In the genomic region with DNA sequence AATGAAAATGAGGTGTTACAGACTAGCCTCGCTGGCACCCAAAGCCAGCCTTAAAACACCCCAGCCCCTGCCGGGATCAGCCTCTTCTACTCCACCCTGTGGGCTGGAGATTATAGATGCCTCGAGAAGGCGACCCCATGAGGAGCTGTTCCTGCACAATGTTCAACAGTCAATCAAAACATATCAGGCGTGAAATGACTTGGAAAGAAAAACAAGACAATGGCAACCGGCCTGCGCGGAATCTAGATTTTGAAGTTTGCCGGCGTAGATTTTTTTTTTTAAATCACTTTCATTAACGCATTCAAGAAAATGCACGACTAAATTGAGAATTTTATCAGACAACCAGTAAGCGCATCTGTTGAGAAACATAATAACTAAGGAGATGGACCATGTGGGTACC, we compare ENCODE assay signal across 27 mouse cellular contexts.
A peak's percentile ranks its signal among the peaks of the same experiment; 100 is the strongest.
DNase-seq lines count a peak whose midpoint lies in the region; ATAC-seq lines count a peak whose summit lies in the region.
"Had no signal": no experiment of that assay in that cellular context is flagged by ENCODE, and none has a peak within 500 bp of the region (broad histone marks: within the 10 kb centered on the region; RNA-seq: fewer than 3 reads in every experiment).

No protein-coding gene starts in this region.

- intact Hi-C loops in left cerebral cortex, postnatal 4 days (cut with DNase I): no loop called here
- intact Hi-C loops in left cerebral cortex, postnatal 36 days (cut with DNase I): no loop called here

- no peaks in the 10 kb centered on the region for H3K27me3 ChIP-seq in forebrain, embryonic 11.5 days (ENCODE audit: control insufficient read depth, insufficient read depth, low read length)
- no peaks in the 10 kb centered on the region for H3K27me3 ChIP-seq in forebrain, embryonic 12.5 days
- peaks cover 3% of the 10 kb centered on the region; the same call in 1 of the 2 replicates for H3K27me3 ChIP-seq in hindbrain, embryonic 12.5 days
- H3K27me3 ChIP-seq in midbrain, embryonic 13.5 days: no peaks in the 10 kb centered on the region

- DNase-seq in forebrain, embryonic 11.5 days (ENCODE audit: low spot score): no peak
- peak; percentile 47 for DNase-seq in left cerebral cortex, postnatal 4 days
- DNase-seq in left cerebral cortex, postnatal 36 days (ENCODE audit: low spot score in 2 of 2): no peak
- DNase-seq in layer of hippocampus, postnatal 36 days: no peak
- DNase-seq in urinary bladder, adult 2 months (ENCODE audit: low spot score): no peak
- DNase-seq: adrenal gland, postnatal 25 days; cerebellum, adult 8-10 months; embryo, embryonic 11 days; heart, adult 2 months; heart, postnatal 4 days; kidney, adult 18-20 months; kidney, postnatal 25 days; liver; lung, adult 2 months; lung, postnatal 10 days; thymus, postnatal 4 days had no signal

- H3K4me1 ChIP-seq in forebrain, embryonic 11.5 days (replicated peaks; ENCODE audit: control insufficient read depth, insufficient read depth, low read length): peaks cover 17% of the 10 kb centered on the region; the same call in 1 of the 2 replicates
- peaks cover 51% of the 10 kb centered on the region for H3K4me1 ChIP-seq in forebrain, embryonic 12.5 days
- H3K4me1 ChIP-seq in hindbrain, embryonic 12.5 days: peaks cover 36% of the 10 kb centered on the region
- H3K4me1 ChIP-seq in midbrain, embryonic 13.5 days (replicated peaks): peaks cover 57% of the 10 kb centered on the region
- H3K4me1 ChIP-seq: embryonic facial prominence, embryonic 12.5 days; kidney, embryonic 15.5 days had no signal

- H3K9me3 ChIP-seq in forebrain, embryonic 11.5 days (ENCODE audit: control insufficient read depth, low read length): no peaks in the 10 kb centered on the region
- no peaks in the 10 kb centered on the region for H3K9me3 ChIP-seq in forebrain, embryonic 12.5 days
- no peaks in the 10 kb centered on the region for H3K9me3 ChIP-seq in hindbrain, embryonic 12.5 days (replicated peaks)
- no peaks in the 10 kb centered on the region for H3K9me3 ChIP-seq in midbrain, embryonic 13.5 days
- H3K9me3 ChIP-seq: embryonic facial prominence, embryonic 12.5 days; heart, embryonic 12.5 days; kidney, embryonic 15.5 days had no signal

- ATAC-seq in forebrain, embryonic 11.5 days (replicated peaks; ENCODE audit: low FRiP score): peak; percentile 46; the same call in 1 of the 2 replicates
- ATAC-seq in forebrain, embryonic 12.5 days (ENCODE audit: low FRiP score): no peak
- ATAC-seq in hindbrain, embryonic 12.5 days (ENCODE audit: low FRiP score): no peak
- ATAC-seq in midbrain, embryonic 13.5 days: no peak
- ATAC-seq: CD4-positive, CD25-positive, alpha-beta regulatory T cell, adult 4 months; inflammation-experienced regulatory T-cells, adult 6 months had no signal

- no peak overlapping the region for H3K4me2 ChIP-seq in forebrain, embryonic 11.5 days (ENCODE audit: low read depth, low read length, severe bottlenecking)
- H3K4me2 ChIP-seq in forebrain, embryonic 12.5 days: no peak overlapping the region
- H3K4me2 ChIP-seq in hindbrain, embryonic 12.5 days (replicated peaks): no peak overlapping the region
- H3K4me2 ChIP-seq in midbrain, embryonic 13.5 days (replicated peaks): no peak overlapping the region
- H3K4me2 ChIP-seq: embryonic facial prominence, embryonic 12.5 days; heart, embryonic 12.5 days; kidney, embryonic 15.5 days had no signal

- WGBS in forebrain, embryonic 11.5 days: 30% methylated on average over 13 of the region's 13 CpGs
- WGBS in forebrain, embryonic 12.5 days: 24% methylated on average over 13 of the region's 13 CpGs
- WGBS in hindbrain, embryonic 12.5 days: 31% methylated on average over 13 of the region's 13 CpGs
- 13% methylated on average over 13 of the region's 13 CpGs for WGBS in midbrain, embryonic 13.5 days

- H3K36me3 ChIP-seq in forebrain, embryonic 11.5 days (ENCODE audit: control insufficient read depth, insufficient read depth, low read length): no peaks in the 10 kb centered on the region
- no peaks in the 10 kb centered on the region for H3K36me3 ChIP-seq in forebrain, embryonic 12.5 days (replicated peaks)
- no peaks in the 10 kb centered on the region for H3K36me3 ChIP-seq in hindbrain, embryonic 12.5 days
- H3K36me3 ChIP-seq in midbrain, embryonic 13.5 days: no peaks in the 10 kb centered on the region
- H3K36me3 ChIP-seq: embryonic facial prominence, embryonic 12.5 days; heart, embryonic 12.5 days; kidney, embryonic 15.5 days had no signal

- no peak overlapping the region for H3K27ac ChIP-seq in forebrain, embryonic 11.5 days (ENCODE audit: low read depth, low read length)
- no peak overlapping the region for H3K27ac ChIP-seq in forebrain, embryonic 12.5 days
- peak overlapping the region; percentile 66; the same call in 1 of the 2 replicates for H3K27ac ChIP-seq in hindbrain, embryonic 12.5 days
- H3K27ac ChIP-seq in midbrain, embryonic 13.5 days: 0 out of 2 replicates have a peak overlapping the region, but pooled peaks have one; percentile 72
- H3K27ac ChIP-seq: embryonic facial prominence, embryonic 12.5 days; heart, adult 2 months; kidney, embryonic 15.5 days; layer of hippocampus, adult 2 months; liver, embryonic 14.5 days; macrophage had no signal

- H3K4me3 ChIP-seq in forebrain, embryonic 11.5 days (ENCODE audit: low read depth, low read length): no peak overlapping the region
- no peak overlapping the region for H3K4me3 ChIP-seq in forebrain, embryonic 12.5 days (replicated peaks)
- H3K4me3 ChIP-seq in hindbrain, embryonic 12.5 days: no peak overlapping the region
- H3K4me3 ChIP-seq in midbrain, embryonic 13.5 days (replicated peaks): no peak overlapping the region
- H3K4me3 ChIP-seq: embryonic facial prominence, embryonic 12.5 days; heart, adult 2 months; heart, embryonic 12.5 days; kidney, embryonic 15.5 days; layer of hippocampus, adult 2 months had no signal

- no peak overlapping the region for H3K9ac ChIP-seq in forebrain, embryonic 11.5 days (ENCODE audit: low read length)
- H3K9ac ChIP-seq in forebrain, embryonic 12.5 days: no peak overlapping the region
- no peak overlapping the region for H3K9ac ChIP-seq in hindbrain, embryonic 12.5 days
- H3K9ac ChIP-seq in midbrain, embryonic 13.5 days (replicated peaks): no peak overlapping the region
- H3K9ac ChIP-seq: embryonic facial prominence, embryonic 12.5 days; heart, embryonic 12.5 days; kidney, embryonic 15.5 days; liver, embryonic 14.5 days had no signal

Comparison
In these comparisons a context has a peak if more than half of its experiments do, and no peak if none do; other contexts are left out.
1. H3K27ac ChIP-seq: peak in hindbrain, embryonic 12.5 days (single experiment) and midbrain, embryonic 13.5 days (single experiment); none in forebrain, embryonic 11.5 days (single experiment) and forebrain, embryonic 12.5 days (single experiment).